Mouse (Mus musculus) mouse embryonic stem cell (cell line): ENCODE results near the gene Matn4.
"Not testable (repeated sequence)": the region's sequence is repeated elsewhere in the genome, so short reads cannot be mapped to it uniquely, and the experiment has no call there.

Source experiments
- in situ Hi-C, 2 experiments: fragments of 300-500 bp; cut with MboI; formaldehyde crosslinking; loops; 1 replicate in 1 of 2; 3 replicates in 1 of 2; pipeline ENCODE4 v1.14.3; 2019 to 2020; ENCODE audit warnings: low sequenced_read_pairs in 2 of 2, low pct_unique_long_range_greater_than_20kb in 1 of 2, mixed read lengths in 1 of 2; ENCODE audit not compliant: unreplicated experiment in 1 of 2

Matn4 gene

DNA sequence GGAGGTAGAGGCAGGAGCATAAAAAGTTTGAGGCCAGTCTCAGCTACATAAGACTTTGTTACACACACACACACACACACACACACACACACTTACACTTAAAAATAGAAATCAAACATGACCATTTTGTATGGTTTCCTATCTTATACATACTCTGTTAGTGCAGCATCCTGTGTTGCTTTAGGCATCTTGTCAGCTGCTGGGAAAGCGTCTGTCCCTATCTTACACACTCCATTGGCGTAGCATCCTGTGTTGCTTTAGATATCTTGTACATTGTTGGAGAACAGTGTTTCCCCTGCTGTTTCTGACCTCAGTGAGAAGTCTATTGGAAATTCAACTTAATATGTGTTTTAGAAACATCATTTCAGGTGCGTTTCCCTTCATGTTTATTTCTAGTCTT, 52.3 kb downstream of the Matn4 start:
- in situ Hi-C loops = loop anchor here in 1 of 2 experiments (10.0 kb wide), 1 partner anchor 248 kb away; no protein-coding TSS in a partner anchor

DNA sequence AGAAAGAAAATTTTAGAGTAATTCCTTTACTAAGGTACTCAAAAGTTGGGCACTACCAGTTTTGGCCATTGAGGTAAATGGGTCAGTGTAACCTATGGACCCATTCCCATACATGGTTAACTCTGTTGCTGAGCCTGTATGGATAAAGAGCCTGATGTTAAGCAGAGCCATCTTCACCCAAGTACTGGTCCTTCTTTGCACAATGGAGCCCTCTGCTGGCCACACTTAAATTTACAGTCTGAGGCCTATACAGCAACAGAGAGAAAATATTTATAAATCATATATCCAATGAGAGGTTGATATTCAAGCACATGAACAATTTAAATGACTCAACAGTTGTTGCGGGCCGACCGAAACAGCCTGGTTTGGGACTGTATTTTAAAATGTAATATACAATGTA, 56.0 kb downstream of the Matn4 start:
- in situ Hi-C loops = no loop called here

DNA sequence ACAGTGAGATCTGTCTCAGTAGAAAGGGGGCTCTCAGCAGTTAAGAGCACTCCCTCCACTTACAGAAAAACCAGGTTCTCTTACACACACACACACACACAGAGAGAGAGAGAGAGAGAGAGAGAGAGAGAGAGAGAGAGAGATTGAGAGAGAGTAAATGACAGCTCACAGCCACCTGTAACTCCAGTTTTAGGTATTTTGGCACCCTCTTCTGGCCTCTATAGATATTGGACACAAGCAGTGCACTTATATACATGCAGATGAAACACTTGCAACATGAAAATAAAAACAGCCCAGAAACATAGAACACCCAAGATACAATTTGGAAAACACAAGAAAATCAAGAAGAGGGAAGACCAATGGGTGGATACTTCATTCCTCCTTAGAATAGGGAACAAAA, 57.3 kb downstream of the Matn4 start:
- in situ Hi-C loops = not testable (repeated sequence)

DNA sequence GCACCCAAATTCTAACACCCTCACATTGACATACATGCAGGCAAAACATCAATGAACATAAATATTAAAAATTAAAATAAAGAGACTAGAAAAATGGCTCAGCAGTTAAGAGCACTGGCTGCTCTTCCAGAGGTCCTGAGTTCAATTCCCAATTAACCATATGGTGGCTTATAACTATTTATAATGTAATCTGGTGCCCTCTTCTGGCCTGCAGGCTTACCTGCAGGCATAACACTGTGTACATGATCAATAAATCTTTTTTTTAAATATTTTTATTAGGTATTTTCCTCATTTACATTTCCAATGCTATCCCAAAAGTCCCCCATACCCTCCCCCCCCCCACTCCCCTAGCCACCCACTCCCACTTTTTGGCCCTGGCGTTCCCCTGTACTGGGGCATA, 61.2 kb downstream of the Matn4 start:
- in situ Hi-C loops = not testable (repeated sequence)
